Mouse (Mus musculus) gastrocnemius, postnatal 14 days (tissue): ENCODE measurements around the gene Exoc7. TPM values are rescaled to one million over a fixed set of nuclear protein-coding genes. Genes with fewer than 3 reads are reported as not detected.

ENCODE experiments used
- DNase-seq: peaks from one replicate; pipeline ENCODE4 v3.0.0; 2021; ENCODE audit warnings: mixed read lengths
- intact Hi-C: fragments of 180-260 bp; cut with DNase I; formaldehyde crosslinking; loops from one replicate; pipeline ENCODE4 v1.15.1; 2025; ENCODE audit warnings: low total_unique reads
- total RNA-seq, 2 experiments: library from RNA; stranded (reverse); gene quantifications; 2 replicates each; pipeline ENCODE4 v1.2.3; 2021

Gene Exoc7
- total RNA-seq, 2 experiments from 2014 or later: 61.9 to 62.3 TPM

GRCm38 (mm10) chr11:116255090-116255981, 51.7 kb downstream of the Exoc7 start:
- intact Hi-C loops: no loop called here
- DNase-seq: no peak

- intact Hi-C loops: no loop called here
- DNase-seq: no peak
Measured at GRCm38 (mm10) chr11:116254627-116255026, 52.4 kb downstream of the Exoc7 start.

- no peak for DNase-seq
- intact Hi-C loops: no loop called here
Measured at GRCm38 (mm10) chr11:116253076-116253600, 53.9 kb downstream of the Exoc7 start.

GRCm38 (mm10) chr11:116250898-116251297, 56.1 kb downstream of the Exoc7 start:
- intact Hi-C loops: no loop called here
- no peak for DNase-seq

GRCm38 (mm10) chr11:116247502-116248222, 59.4 kb downstream of the Exoc7 start:
- intact Hi-C loops: no loop called here
- DNase-seq: no peak

- intact Hi-C loops: no loop called here
- no peak for DNase-seq
Measured at GRCm38 (mm10) chr11:116245616-116246015, 61.4 kb downstream of the Exoc7 start.

- intact Hi-C loops: no loop called here
- DNase-seq: no peak
Measured at GRCm38 (mm10) chr11:116244580-116244979, 62.5 kb downstream of the Exoc7 start.

GRCm38 (mm10) chr11:116241744-116242235, 65.2 kb downstream of the Exoc7 start:
- intact Hi-C loops: no loop called here
- no peak for DNase-seq

- no peak for DNase-seq
- intact Hi-C loops: no loop called here
Measured at GRCm38 (mm10) chr11:116239797-116240196, 67.2 kb downstream of the Exoc7 start.

Other genes with a start within 250 kb of the Exoc7 start
- under 1 TPM; 0.31 to 0.33 TPM for gene Unc13d, start 229.3 kb downstream of the Exoc7 start, total RNA-seq
- gene Wbp2, start 220.2 kb downstream of the Exoc7 start, total RNA-seq: 10 to 100 TPM; 61.6 to 65.3 TPM
- 10 to 100 TPM; 21.2 to 21.3 TPM for gene Trim47, start 180.0 kb downstream of the Exoc7 start, total RNA-seq
- 1 to 10 TPM; 3.3 to 3.5 TPM for gene Trim65, start 176.1 kb downstream of the Exoc7 start, total RNA-seq
- gene Mrpl38, start 168.4 kb downstream of the Exoc7 start, total RNA-seq: 10 to 100 TPM; 41.8 to 49.5 TPM
- gene Fbf1, start 139.1 kb downstream of the Exoc7 start, total RNA-seq: 10 to 100 TPM in 1 of 2 experiments, 1 to 10 TPM in 1; 9.1 to 11.6 TPM
- gene Ten1, start 108.4 kb downstream of the Exoc7 start, total RNA-seq: 10 to 100 TPM; 26.9 to 31.6 TPM
- 10 to 100 TPM; 43.3 to 49.3 TPM for gene Acox1, start 108.2 kb downstream of the Exoc7 start, total RNA-seq
- gene Evpl, start 69.2 kb downstream of the Exoc7 start, total RNA-seq: under 1 TPM; 0.09 to 0.14 TPM
- gene Srp68, start 33.0 kb downstream of the Exoc7 start, total RNA-seq: 10 to 100 TPM; 68.5 to 69.5 TPM
- gene Galr2, start 26.3 kb downstream of the Exoc7 start, total RNA-seq: under 1 TPM; 0.38 to 0.41 TPM
- under 1 TPM; 0.22 to 0.27 TPM for gene Foxj1, start 28.2 kb upstream of the Exoc7 start, total RNA-seq
- gene Rnf157, start 105.8 kb upstream of the Exoc7 start, total RNA-seq: 10 to 100 TPM; 38.3 to 48.7 TPM
- gene Ubald2, start 126.9 kb upstream of the Exoc7 start, total RNA-seq: 10 to 100 TPM; 42.6 to 58.9 TPM
- not detected for gene Qrich2, start 159.0 kb upstream of the Exoc7 start, total RNA-seq
- gene Prpsap1, start 187.0 kb upstream of the Exoc7 start, total RNA-seq: 10 to 100 TPM; 22.4 to 24.6 TPM
- gene Sphk1, start 223.7 kb upstream of the Exoc7 start, total RNA-seq: 1 to 10 TPM; 1.6 to 2.6 TPM